Mouse (Mus musculus) MEL (cell line): ENCODE measurements around the gene Olfr411. TPM values are rescaled to one million over a fixed set of nuclear protein-coding genes. Genes with fewer than 3 reads are reported as not detected.

ENCODE experiments used
- DNase-seq: peaks from one replicate; pipeline ENCODE4 v3.0.0; 2011; ENCODE audit warnings: low read depth, low spot score
- H3K27ac ChIP-seq: 2 replicates; pipeline ENCODE4 v1.5.1; 2012; ENCODE audit warnings: low read depth, mild to moderate bottlenecking, control low read depth, low read length, moderate library complexity; ENCODE audit not compliant: control insufficient read depth
- H3K27me3 ChIP-seq, 2 experiments: fragments of 150-350 bp in 1 of 2; sonication (generic) in 1 of 2; 2 replicates each; pipeline ENCODE4 v1.6.1; 2012; ENCODE audit warnings: low read length in 2 of 2, mild to moderate bottlenecking in 2 of 2, improper control_type of control experiment in 1 of 2, moderate library complexity in 1 of 2; ENCODE audit not compliant: insufficient read depth in 2 of 2, control insufficient read depth in 1 of 2
- H3K36me3 ChIP-seq, 2 experiments: 2 replicates each; pipeline ENCODE4 v1.6.1; 2012 to 2014; ENCODE audit warnings: low read length in 2 of 2, improper control_type of control experiment in 1 of 2, inconsistent platforms in 1 of 2, mild to moderate bottlenecking in 1 of 2; ENCODE audit not compliant: insufficient read depth in 2 of 2, control insufficient read depth in 1 of 2
- H3K4me1 ChIP-seq, 2 experiments: fragments of 150-350 bp in 1 of 2; sonication (generic) in 1 of 2; 2 replicates each; pipeline ENCODE4 v1.6.1; 2012; ENCODE audit warnings: low read length in 2 of 2, improper control_type of control experiment in 1 of 2, mild to moderate bottlenecking in 1 of 2; ENCODE audit not compliant: insufficient read depth in 2 of 2, control insufficient read depth in 1 of 2
- H3K4me3 ChIP-seq, 2 experiments: fragments of 150-350 bp in 1 of 2; sonication (generic) in 1 of 2; 2 replicates each; pipeline ENCODE4 v1.5.1; 2012; ENCODE audit warnings: low read depth in 2 of 2, low read length in 2 of 2, mild to moderate bottlenecking in 2 of 2, moderate library complexity in 2 of 2, control low read depth in 1 of 2, improper control_type of control experiment in 1 of 2; ENCODE audit not compliant: control insufficient read depth in 1 of 2, insufficient read depth in 1 of 2
- H3K79me2 ChIP-seq: 2 replicates; pipeline ENCODE4 v1.6.1; 2012; ENCODE audit warnings: mild to moderate bottlenecking, low read length, moderate library complexity; ENCODE audit not compliant: control insufficient read depth, poor library complexity, insufficient read depth
- H3K9ac ChIP-seq: 2 replicates; pipeline ENCODE4 v1.6.1; 2012; ENCODE audit warnings: low read depth, mild to moderate bottlenecking, control low read depth, low read length, moderate library complexity; ENCODE audit not compliant: control insufficient read depth, poor library complexity, severe bottlenecking
- H3K9me3 ChIP-seq: fragments of 150-350 bp; sonication (generic); replicated peaks from 2 replicates; pipeline ENCODE4 v1.6.1; 2012; ENCODE audit warnings: mild to moderate bottlenecking, low read length, improper control_type of control experiment, moderate library complexity; ENCODE audit not compliant: insufficient read depth
- BHLHE40 ChIP-seq: IDR thresholded peaks from 2 replicates; pipeline ENCODE4 v1.6.1; 2012; ENCODE audit warnings: low read depth, mild to moderate bottlenecking, inconsistent platforms, low read length, improper control_type of control experiment, borderline replicate concordance
- E2F4 ChIP-seq: IDR thresholded peaks from 2 replicates; pipeline ENCODE4 v1.6.1; 2011; ENCODE audit warnings: low read depth, low read length, improper control_type of control experiment, borderline replicate concordance
- ELF1 ChIP-seq: IDR thresholded peaks from 2 replicates; pipeline ENCODE4 v1.6.1; 2014; ENCODE audit warnings: low read depth, mild to moderate bottlenecking, inconsistent platforms, low read length, improper control_type of control experiment, moderate library complexity
- ETS1 ChIP-seq: IDR thresholded peaks from 2 replicates; pipeline ENCODE4 v1.6.1; 2012; ENCODE audit warnings: low read depth, mild to moderate bottlenecking, inconsistent platforms, low read length, improper control_type of control experiment, moderate library complexity
- JUND ChIP-seq: IDR thresholded peaks from 2 replicates; pipeline ENCODE4 v1.6.1; 2011; ENCODE audit warnings: low read depth, mild to moderate bottlenecking, improper control_type of control experiment, low read length
- KAT2A ChIP-seq: conservative IDR thresholded peaks from 2 replicates; pipeline ENCODE4 v1.6.1; 2012; ENCODE audit warnings: low read depth, low read length, improper control_type of control experiment, inconsistent platforms
- MAFK ChIP-seq: IDR thresholded peaks from 2 replicates; pipeline ENCODE4 v1.6.1; 2011; ENCODE audit warnings: low read depth, mild to moderate bottlenecking, low read length, improper control_type of control experiment, borderline replicate concordance
- MAX ChIP-seq: IDR thresholded peaks from 2 replicates; pipeline ENCODE4 v1.6.1; 2011; ENCODE audit warnings: low read length, improper control_type of control experiment
- MXI1 ChIP-seq: IDR thresholded peaks from 2 replicates; pipeline ENCODE4 v1.6.1; 2011; ENCODE audit warnings: mild to moderate bottlenecking, low read depth, low read length, improper control_type of control experiment
- MYB ChIP-seq: IDR thresholded peaks from 2 replicates; pipeline ENCODE4 v1.6.1; 2011; ENCODE audit warnings: mild to moderate bottlenecking, low read depth, low read length, improper control_type of control experiment
- MYC ChIP-seq: IDR thresholded peaks from 2 replicates; pipeline ENCODE4 v1.6.1; 2011; ENCODE audit warnings: low read depth, mild to moderate bottlenecking, low read length, improper control_type of control experiment, moderate library complexity
- NELFE ChIP-seq: IDR thresholded peaks from 2 replicates; pipeline ENCODE4 v1.6.1; 2011; ENCODE audit warnings: low read depth, low read length, improper control_type of control experiment
- NRF1 ChIP-seq: IDR thresholded peaks from 2 replicates; pipeline ENCODE4 v1.6.1; 2014; ENCODE audit warnings: low read depth, mild to moderate bottlenecking, inconsistent platforms, low read length, improper control_type of control experiment, moderate library complexity; ENCODE audit not compliant: poor library complexity, insufficient read depth, severe bottlenecking
- POLR2A ChIP-seq, 2 experiments: IDR thresholded peaks; 2 replicates each; pipeline ENCODE4 v1.6.1; 2011 to 2012; ENCODE audit warnings: low read length in 2 of 2, mild to moderate bottlenecking in 2 of 2, control low read depth in 1 of 2, improper control_type of control experiment in 1 of 2, low read depth in 1 of 2, moderate library complexity in 1 of 2; ENCODE audit not compliant: control insufficient read depth in 1 of 2, insufficient read depth in 1 of 2, poor library complexity in 1 of 2
- POLR2AphosphoS2 ChIP-seq: IDR thresholded peaks from 2 replicates; pipeline ENCODE4 v1.6.1; 2011; ENCODE audit warnings: low read length, improper control_type of control experiment
- TAL1 ChIP-seq: IDR thresholded peaks from 2 replicates; pipeline ENCODE4 v1.6.1; 2012; ENCODE audit warnings: mild to moderate bottlenecking, inconsistent platforms, low read length, moderate library complexity, mixed read lengths
- TBP ChIP-seq: IDR thresholded peaks from 2 replicates; pipeline ENCODE4 v1.8.0; 2011; ENCODE audit warnings: low read depth, low read length, improper control_type of control experiment
- UBTF ChIP-seq: IDR thresholded peaks from 2 replicates; pipeline ENCODE4 v1.6.1; 2012; ENCODE audit warnings: low read depth, mild to moderate bottlenecking, inconsistent platforms, low read length, improper control_type of control experiment, moderate library complexity, borderline replicate concordance; ENCODE audit not compliant: insufficient read depth
- USF1 ChIP-seq: IDR thresholded peaks from 2 replicates; pipeline ENCODE4 v1.6.1; 2014; ENCODE audit warnings: low read depth, mild to moderate bottlenecking, inconsistent platforms, low read length, improper control_type of control experiment, moderate library complexity
- ZC3H11A ChIP-seq: IDR thresholded peaks from 2 replicates; pipeline ENCODE4 v1.6.1; 2012; ENCODE audit warnings: low read depth, mild to moderate bottlenecking, inconsistent platforms, low read length, improper control_type of control experiment
- ZKSCAN1 ChIP-seq: IDR thresholded peaks from 2 replicates; pipeline ENCODE4 v1.6.1; 2012; ENCODE audit warnings: low read depth, mild to moderate bottlenecking, inconsistent platforms, low read length, improper control_type of control experiment, moderate library complexity
- ZNF384 ChIP-seq: IDR thresholded peaks from 2 replicates; pipeline ENCODE4 v1.6.1; 2012; ENCODE audit warnings: low read depth, mild to moderate bottlenecking, inconsistent platforms, low read length, improper control_type of control experiment
- polyA plus RNA-seq, 2 experiments: library from polyadenylated mRNA; stranded (reverse) in 1 of 2; unstranded in 1 of 2; fragments of >175 nt in 1 of 2; fragments of >200 nt in 1 of 2; gene quantifications; 2 replicates each; pipeline versions ENCODE4 v1.2.1 to v1.2.4; 2012; ENCODE audit warnings: low replicate concordance in 2 of 2, low read depth in 1 of 2; ENCODE audit not compliant: insufficient read length in 2 of 2, insufficient read depth in 1 of 2, missing spikeins in 1 of 2
- total RNA-seq: library from RNA; depleted of rRNA; stranded (reverse); fragments of 300-350 nt; gene quantifications from 2 replicates; pipeline ENCODE4 v1.2.3, GENCODE M21; 2012

Olfr411 gene
- total and polyA plus RNA-seq, 3 experiments, result not detected

GRCm38 (mm10) chr11:74395583-74395982 is 43.1 kb upstream of the Olfr411 start:
- no peaks in the 10 kb centered on the region; a peak in 1 of 4 replicates for H3K4me1 ChIP-seq
- TF ChIP-seq TAL1, result no peak
- no peak for TF ChIP-seq ELF1

GRCm38 (mm10) chr11:74393489-74393888 is 41.0 kb upstream of the Olfr411 start:
- H3K27me3 ChIP-seq, result no peaks in the 10 kb centered on the region
- H3K4me1 ChIP-seq, result no peaks in the 10 kb centered on the region; a peak in 1 of 4 replicates
- no peaks in the 10 kb centered on the region for H3K9me3 ChIP-seq
- H3K36me3 ChIP-seq, result no peaks in the 10 kb centered on the region; a peak in 1 of 4 replicates
- no peak overlapping the region for H3K4me3 ChIP-seq
- DNase-seq, result no peak
- TF ChIP-seq BHLHE40 (no peak), POLR2A (IDR thresholded peaks at IDR 0.05; ENCODE audit: control insufficient read depth in 1 of 2, insufficient read depth in 1 of 2, low read depth in 1 of 2, low read length in 2 of 2, poor library complexity in 1 of 2) (no peak), MAX (no peak), POLR2AphosphoS2 (no peak), ETS1 (no peak), MAFK (no peak), JUND (no peak), E2F4 (no peak), NELFE (no peak), MYC (no peak), ZC3H11A (no peak), NRF1 (no peak), UBTF (no peak), KAT2A (no peak), USF1 (no peak), TBP (no peak), MYB (no peak), ZNF384 (no peak), ZKSCAN1 (no peak), MXI1 (no peak)
- TF ChIP-seq, all 39 proteins: peak for 0
- no peak overlapping the region for H3K9ac ChIP-seq
- no peak overlapping the region for H3K27ac ChIP-seq
- no peaks in the 10 kb centered on the region for H3K79me2 ChIP-seq

More at GRCm38 (mm10) chr11:74395583-74395982, 43.1 kb upstream of the Olfr411 start:
- no peak overlapping the region for H3K9ac ChIP-seq
- DNase-seq, result no peak
- H3K79me2 ChIP-seq, result no peaks in the 10 kb centered on the region
- no peak overlapping the region for H3K4me3 ChIP-seq
- H3K36me3 ChIP-seq, result no peaks in the 10 kb centered on the region; a peak in 1 of 4 replicates
- no peaks in the 10 kb centered on the region for H3K9me3 ChIP-seq
- no peaks in the 10 kb centered on the region for H3K27me3 ChIP-seq
- H3K27ac ChIP-seq, result no peak overlapping the region
